In the genomic region with DNA sequence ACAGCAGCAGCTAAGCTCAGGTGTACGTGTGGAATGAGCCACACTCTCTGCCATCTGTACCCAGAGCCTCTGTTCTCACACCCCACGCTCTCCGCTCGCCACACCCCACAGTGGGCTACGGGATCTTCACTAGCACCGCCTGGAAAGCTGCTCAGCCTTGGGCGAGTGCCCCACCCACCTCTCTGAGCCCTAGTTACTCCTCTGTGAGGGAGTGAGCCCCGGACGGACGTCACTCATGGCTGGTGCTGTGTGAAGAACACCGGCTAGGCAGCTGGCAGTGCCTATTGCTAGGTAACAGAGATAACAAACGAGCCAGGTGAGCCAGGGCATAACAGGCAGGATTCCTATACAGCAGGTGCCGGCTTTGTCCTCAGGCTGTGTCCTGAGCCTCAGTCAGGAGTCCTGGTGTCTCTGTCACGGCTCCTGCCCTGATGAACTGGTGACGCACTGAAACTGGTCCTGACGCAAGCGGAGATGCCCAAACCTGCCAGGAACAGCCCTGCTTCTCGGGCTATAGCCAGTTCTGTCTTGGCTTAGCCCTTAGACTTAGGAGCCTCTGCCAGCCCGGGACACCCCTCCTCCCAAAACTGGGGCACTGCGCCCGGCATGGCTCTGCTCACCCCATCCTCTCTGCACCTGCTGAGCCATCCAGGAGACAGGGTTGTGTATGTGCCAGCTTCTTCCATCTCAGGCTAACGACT, we compare ENCODE assay signal across 18 mouse cellular contexts. TPM values are rescaled to one million over a fixed set of nuclear protein-coding genes. Genes with fewer than 3 reads are reported as not detected.
DNase-seq lines count a peak whose midpoint lies in the region; ATAC-seq and TF ChIP-seq lines count a peak whose summit lies in the region.
"Had no signal": no experiment of that assay in that cellular context is flagged by ENCODE, and none has a peak within 500 bp of the region (broad histone marks: within the 10 kb centered on the region; RNA-seq: fewer than 3 reads in every experiment).

No protein-coding gene starts in this region.

- peaks cover 31% of the 10 kb centered on the region for H3K36me3 ChIP-seq in kidney, postnatal 0 days (ENCODE audit: insufficient read depth, low read length)
- peaks cover 52% of the 10 kb centered on the region for H3K36me3 ChIP-seq in neural tube, embryonic 13.5 days
- H3K36me3 ChIP-seq in intestine, embryonic 15.5 days: peaks cover 34% of the 10 kb centered on the region

- 70% methylated on average over 22 of the region's 22 CpGs for WGBS in kidney, postnatal 0 days
- 83% methylated on average over 22 of the region's 22 CpGs for WGBS in neural tube, embryonic 13.5 days
- WGBS in intestine, embryonic 15.5 days: 77% methylated on average over 22 of the region's 22 CpGs

- no peak for DNase-seq in kidney, postnatal 0 days (ENCODE audit: low spot score)
- no peak for DNase-seq in kidney, adult 9 months
- no peak for DNase-seq in neural tube, embryonic 10.5 days (ENCODE audit: extremely low spot score, low spot score)
- peak; percentile 59 to 64 for DNase-seq in right cerebral cortex, postnatal 36 days (ENCODE audit: low spot score in 2 of 2)
- DNase-seq in spleen, postnatal 36 days (ENCODE audit: low spot score in 2 of 2): no peak
- no peak for DNase-seq in thymus, postnatal 36 days
- DNase-seq: adrenal gland, postnatal 36 days; gastrocnemius, postnatal 25 days; heart, postnatal 36 days; kidney, adult 8-10 months; spleen, adult 18-20 months had no signal

- no peak for TF ChIP-seq CTCF in kidney, postnatal 0 days (IDR thresholded peaks at IDR 0.05; ENCODE audit: low read depth)

- no peaks in the 10 kb centered on the region for H3K9me3 ChIP-seq in kidney, postnatal 0 days (replicated peaks; ENCODE audit: low read length)
- H3K9me3 ChIP-seq in neural tube, embryonic 13.5 days: no peaks in the 10 kb centered on the region
- no peaks in the 10 kb centered on the region for H3K9me3 ChIP-seq in intestine, embryonic 15.5 days
- H3K9me3 ChIP-seq: forebrain, embryonic 13.5 days; heart, embryonic 12.5 days; lung, embryonic 15.5 days had no signal

- no peak overlapping the region for H3K27ac ChIP-seq in kidney, postnatal 0 days
- H3K27ac ChIP-seq in neural tube, embryonic 13.5 days (replicated peaks): peak overlapping the region; percentile 29
- H3K27ac ChIP-seq in intestine, embryonic 15.5 days: no peak overlapping the region
- H3K27ac ChIP-seq: forebrain, embryonic 13.5 days; layer of hippocampus, adult 2 months; lung, embryonic 15.5 days had no signal

- H3K27me3 ChIP-seq in kidney, postnatal 0 days (ENCODE audit: insufficient read depth, low read length): no peaks in the 10 kb centered on the region
- H3K27me3 ChIP-seq in neural tube, embryonic 13.5 days: no peaks in the 10 kb centered on the region
- H3K27me3 ChIP-seq in intestine, embryonic 15.5 days (replicated peaks): no peaks in the 10 kb centered on the region
- H3K27me3 ChIP-seq: forebrain, embryonic 13.5 days; heart, embryonic 12.5 days; lung, embryonic 15.5 days had no signal

- H3K4me2 ChIP-seq in kidney, postnatal 0 days (ENCODE audit: low read length): no peak overlapping the region
- H3K4me2 ChIP-seq in neural tube, embryonic 13.5 days: no peak overlapping the region
- H3K4me2 ChIP-seq in intestine, embryonic 15.5 days (replicated peaks): no peak overlapping the region
- H3K4me2 ChIP-seq: forebrain, embryonic 13.5 days; heart, embryonic 12.5 days; lung, embryonic 15.5 days had no signal

- no peak overlapping the region for H3K4me3 ChIP-seq in kidney, postnatal 0 days (replicated peaks; ENCODE audit: low read depth, low read length)
- no peak overlapping the region for H3K4me3 ChIP-seq in neural tube, embryonic 13.5 days
- no peak overlapping the region for H3K4me3 ChIP-seq in intestine, embryonic 15.5 days (replicated peaks)
- H3K4me3 ChIP-seq: forebrain, embryonic 13.5 days; heart, embryonic 12.5 days; layer of hippocampus, adult 2 months; lung, embryonic 15.5 days had no signal

- peaks cover 23% of the 10 kb centered on the region for H3K4me1 ChIP-seq in kidney, postnatal 0 days (replicated peaks; ENCODE audit: insufficient read depth, low read length)
- H3K4me1 ChIP-seq in neural tube, embryonic 13.5 days (replicated peaks): peaks cover 69% of the 10 kb centered on the region
- H3K4me1 ChIP-seq in intestine, embryonic 15.5 days (replicated peaks): peaks cover 64% of the 10 kb centered on the region

- H3K9ac ChIP-seq in kidney, postnatal 0 days (ENCODE audit: low read depth, low read length): no peak overlapping the region
- H3K9ac ChIP-seq in neural tube, embryonic 13.5 days: no peak overlapping the region
- no peak overlapping the region for H3K9ac ChIP-seq in intestine, embryonic 15.5 days
- H3K9ac ChIP-seq: forebrain, embryonic 13.5 days; heart, embryonic 12.5 days; lung, embryonic 15.5 days had no signal

- ATAC-seq in kidney, postnatal 0 days (replicated peaks; ENCODE audit: low FRiP score, low read depth): peak; percentile 35; the same call in 1 of the 2 replicates
- no peak for ATAC-seq in neural tube, embryonic 13.5 days (ENCODE audit: low read depth)
- peak; percentile 13; the same call in 1 of the 2 replicates for ATAC-seq in intestine, embryonic 15.5 days
- ATAC-seq: forebrain, embryonic 13.5 days; hindbrain, embryonic 16.5 days had no signal

RNA-seq across cellular contexts. Expression of gene Zbp1, which starts 13.5 kb away (rescaled TPM):
- 1.3 and 1.7 TPM in 2 replicates for polyA plus RNA-seq in kidney, postnatal 0 days (2015; fragmentation: Nextera tagmentation; extraction: Ambion mirVana)
- polyA plus RNA-seq in neural tube, embryonic 13.5 days (2015; fragmentation: Nextera tagmentation; extraction: Ambion mirVana): 0.22 and 0.40 TPM in 2 replicates
- polyA plus RNA-seq in intestine, embryonic 15.5 days (2015; fragmentation: Nextera tagmentation; extraction: Ambion mirVana): 0.55 and 0.95 TPM in 2 replicates
- polyA plus RNA-seq: forebrain, embryonic 13.5 days; heart, embryonic 12.5 days; hindbrain, embryonic 16.5 days had no signal

RNA-seq across cellular contexts. Expression of gene Pmepa1, which starts 44.1 kb away (rescaled TPM):
- 5.8 and 6.2 TPM in 2 replicates for polyA plus RNA-seq in kidney, postnatal 0 days (2015; fragmentation: Nextera tagmentation; extraction: Ambion mirVana)
- 5.2 and 6.0 TPM in 2 replicates for polyA plus RNA-seq in neural tube, embryonic 13.5 days (2015; fragmentation: Nextera tagmentation; extraction: Ambion mirVana)
- polyA plus RNA-seq in intestine, embryonic 15.5 days (2015; fragmentation: Nextera tagmentation; extraction: Ambion mirVana): 5.6 and 5.9 TPM in 2 replicates

Comparison
In these comparisons a context has a peak if more than half of its experiments do, and no peak if none do; other contexts are left out.
1. DNase-seq: peak in right cerebral cortex, postnatal 36 days (2 of 2); none in kidney, postnatal 0 days (single experiment), kidney, adult 9 months (single experiment), neural tube, embryonic 10.5 days (single experiment), spleen, postnatal 36 days (0 of 2) and thymus, postnatal 36 days (0 of 2).